Mouse (Mus musculus): ENCODE results near the gene Olfr748.
"Not testable (repeated sequence)": the region's sequence is repeated elsewhere in the genome, so short reads cannot be mapped to it uniquely, and the experiment has no call there.

The Olfr748 gene

GRCm38 (mm10) chr14:50707073-50707472 is at the start of gene Olfr748:
Olfr748 (plus strand) TSS chr14:50707373.
- DNase-seq (ENCODE audit: low spot score): no peak

GRCm38 (mm10) chr14:50693106-50693505 is 14.1 kb upstream of the Olfr748 start, which contains the start of gene Olfr747:
Olfr747 (minus strand) TSS chr14:50693206.
- DNase-seq (ENCODE audit: low spot score): no peak

GRCm38 (mm10) chr14:50719875-50720274 is 12.7 kb downstream of the Olfr748 start:
- not testable (repeated sequence) for DNase-seq (ENCODE audit: low spot score)

GRCm38 (mm10) chr14:50722371-50722770 is 15.2 kb downstream of the Olfr748 start:
- DNase-seq (ENCODE audit: low spot score): not testable (repeated sequence)

GRCm38 (mm10) chr14:50740334-50740733 is 33.2 kb downstream of the Olfr748 start:
- no peak for DNase-seq (ENCODE audit: low spot score)

- DNase-seq (ENCODE audit: low spot score): no peak
These were observed 34.4 kb downstream of the Olfr748 start for GRCm38 (mm10) chr14:50741584-50741983.

- no peak for DNase-seq (ENCODE audit: low spot score)
These were observed 37.8 kb downstream of the Olfr748 start, which contains the start of gene Olfr749 for GRCm38 (mm10) chr14:50744994-50745393. Olfr749 (minus strand) TSS chr14:50745094.

- no peak for DNase-seq (ENCODE audit: low spot score)
These were observed 51.4 kb downstream of the Olfr748 start for GRCm38 (mm10) chr14:50758416-50759085.
